Mouse (Mus musculus) inflammation-experienced regulatory T-cells, adult 16 weeks (primary cell): Measurements from ENCODE around the gene Olfr1118. TPM values are rescaled to one million over a fixed set of nuclear protein-coding genes. Genes with fewer than 3 reads are reported as not detected.

Experiments
- polyA plus RNA-seq: library from polyadenylated mRNA; unstranded; fragments of 100-300 nt; shearing (Covaris generic); gene quantifications from one replicate; pipeline ENCODE4 v1.2.1, GENCODE M21; 2017

Olfr1118 gene
- polyA plus RNA-seq, result not detected

GRCm38 (mm10) chr2:87307281-87307680, at the start of gene Olfr1118:
Olfr1118 (plus strand) TSS chr2:87307581.

GRCm38 (mm10) chr2:87267234-87267633, 40.1 kb upstream of the Olfr1118 start, which contains the start of gene Olfr1116:
Olfr1116 (plus strand) TSS chr2:87267534.

GRCm38 (mm10) chr2:87354515-87354914, 47.1 kb downstream of the Olfr1118 start, which contains the start of gene Olfr1120:
Olfr1120 (plus strand) TSS chr2:87354815.

Other genes with a start within 250 kb of the Olfr1118 start
- gene Olfr1107, start 231.8 kb upstream of the Olfr1118 start, polyA plus RNA-seq, result not detected
- not detected for gene Olfr1109, start 211.6 kb upstream of the Olfr1118 start, polyA plus RNA-seq
- not detected for gene Olfr259, start 193.0 kb upstream of the Olfr1118 start, polyA plus RNA-seq
- not detected for gene Olfr1110, start 167.3 kb upstream of the Olfr1118 start, polyA plus RNA-seq
- not detected for gene Olfr1111, start 155.0 kb upstream of the Olfr1118 start, polyA plus RNA-seq
- gene Olfr1112, start 119.8 kb upstream of the Olfr1118 start, polyA plus RNA-seq, result not detected
- gene Olfr1113, start 98.6 kb upstream of the Olfr1118 start, polyA plus RNA-seq, result not detected
- not detected for gene Olfr1115, start 59.6 kb upstream of the Olfr1118 start, polyA plus RNA-seq
- gene Olfr1116, start 40.0 kb upstream of the Olfr1118 start, polyA plus RNA-seq, result 0.02 TPM
- gene Olfr1120, start 47.2 kb downstream of the Olfr1118 start, polyA plus RNA-seq, result not detected
- gene Olfr1121, start 62.3 kb downstream of the Olfr1118 start, polyA plus RNA-seq, result not detected
- not detected for gene Olfr1122, start 78.3 kb downstream of the Olfr1118 start, polyA plus RNA-seq
- gene Olfr1123, start 109.1 kb downstream of the Olfr1118 start, polyA plus RNA-seq, result not detected
- not detected for gene Olfr1124, start 122.7 kb downstream of the Olfr1118 start, polyA plus RNA-seq
- not detected for gene Olfr1126, start 146.4 kb downstream of the Olfr1118 start, polyA plus RNA-seq
- gene Pramel7, start 189.5 kb downstream of the Olfr1118 start, polyA plus RNA-seq, result not detected
- gene Pramel6, start 199.0 kb downstream of the Olfr1118 start, polyA plus RNA-seq, result not detected
- not detected for gene Olfr153, start 224.2 kb downstream of the Olfr1118 start, polyA plus RNA-seq
- not detected for gene Olfr1128, start 238.0 kb downstream of the Olfr1118 start, polyA plus RNA-seq